Mouse (Mus musculus) cerebral cortex, adult 2 months (tissue): ENCODE data around the gene Clic4.

Experiments
- WGBS: fragments of 180-500 bp; shearing (Covaris S2); methylation state at CpG from one replicate; pipeline ENCODE4 v1.1.7; 2018; 5-methylcytosine and 5-hydroxymethylcytosine counted together

Clic4 gene

GRCm38 (mm10) chr4:135291841-135292240 is 19.2 kb upstream of the Clic4 start:
- WGBS: 61% methylated on average over 6 of the region's 6 CpGs

DNA sequence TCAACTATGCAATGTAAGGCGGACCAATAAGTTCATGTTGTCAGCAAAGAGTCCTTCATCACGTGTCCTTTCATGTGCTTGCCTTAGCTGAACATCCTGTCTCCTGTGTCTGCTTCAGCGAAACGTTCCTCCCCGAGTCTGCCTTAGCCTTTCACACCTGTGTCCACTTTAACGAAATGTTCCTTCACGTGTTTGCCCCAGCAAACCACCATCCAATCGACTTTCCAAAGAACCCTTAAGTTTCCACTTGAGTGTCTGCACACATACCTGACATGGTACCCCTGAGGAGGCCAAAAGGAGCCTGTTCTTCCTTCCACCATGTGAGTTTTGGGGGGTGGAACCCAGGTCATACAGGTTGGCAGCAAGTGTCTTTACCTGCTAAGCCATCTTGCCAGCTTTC is 18.6 kb upstream of the Clic4 start:
- WGBS: 95% methylated on average over 8 of the region's 8 CpGs

DNA sequence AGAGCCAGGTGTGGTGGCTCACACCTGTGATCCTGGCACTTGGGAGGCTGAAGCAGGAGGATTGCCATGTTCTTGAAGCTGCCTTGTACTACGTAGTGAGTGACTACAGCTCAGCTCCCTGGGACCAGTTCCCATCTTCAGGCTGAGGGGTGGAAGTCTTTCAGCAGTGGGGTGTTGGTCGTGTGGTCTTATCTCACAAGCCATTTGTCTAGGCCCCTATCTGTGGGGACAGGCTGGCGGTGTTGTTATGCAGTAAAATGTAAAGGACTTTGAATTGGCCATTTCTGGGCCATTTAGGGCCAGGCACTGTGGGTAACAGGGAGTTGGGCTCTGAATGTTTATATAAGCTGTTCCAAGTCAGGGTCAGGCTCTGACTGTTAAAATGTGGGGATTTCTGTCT is 15.4 kb upstream of the Clic4 start:
- 92% methylated on average over 3 of the region's 3 CpGs for WGBS

DNA sequence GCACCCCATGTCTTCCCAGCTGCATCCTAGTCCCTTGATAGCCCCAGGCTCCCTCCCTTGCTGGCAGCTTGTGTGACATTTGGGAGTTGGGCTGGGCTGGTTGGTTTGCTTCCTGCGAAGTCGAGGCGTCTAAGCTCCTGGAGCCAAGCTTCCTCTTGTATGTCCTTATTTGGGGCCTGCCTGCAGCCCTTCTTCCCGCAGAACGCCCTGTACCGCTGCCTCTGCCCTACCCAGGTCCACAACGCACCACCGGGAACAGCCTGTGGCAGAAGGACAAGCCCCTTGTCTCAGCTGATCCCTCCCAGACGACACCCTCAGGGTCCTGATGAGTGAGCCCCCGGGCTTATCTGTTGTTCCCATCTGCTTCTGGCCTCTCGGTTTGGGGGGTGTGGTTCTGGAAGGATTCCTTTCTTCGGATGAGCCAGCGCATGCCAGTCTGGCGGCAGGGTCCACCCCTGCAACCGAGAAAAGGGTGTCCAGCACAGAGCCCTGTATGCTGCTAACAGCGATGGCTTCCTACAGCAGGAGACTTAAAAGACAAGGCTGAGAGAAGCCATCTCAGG is 14.3 kb upstream of the Clic4 start:
- WGBS: 39% methylated on average over 16 of the region's 16 CpGs

GRCm38 (mm10) chr4:135286033-135286622 is 13.5 kb upstream of the Clic4 start:
- 68% methylated on average over 12 of the region's 12 CpGs for WGBS

GRCm38 (mm10) chr4:135285436-135285835 is 12.8 kb upstream of the Clic4 start:
- WGBS: 78% methylated on average over 8 of the region's 8 CpGs

DNA sequence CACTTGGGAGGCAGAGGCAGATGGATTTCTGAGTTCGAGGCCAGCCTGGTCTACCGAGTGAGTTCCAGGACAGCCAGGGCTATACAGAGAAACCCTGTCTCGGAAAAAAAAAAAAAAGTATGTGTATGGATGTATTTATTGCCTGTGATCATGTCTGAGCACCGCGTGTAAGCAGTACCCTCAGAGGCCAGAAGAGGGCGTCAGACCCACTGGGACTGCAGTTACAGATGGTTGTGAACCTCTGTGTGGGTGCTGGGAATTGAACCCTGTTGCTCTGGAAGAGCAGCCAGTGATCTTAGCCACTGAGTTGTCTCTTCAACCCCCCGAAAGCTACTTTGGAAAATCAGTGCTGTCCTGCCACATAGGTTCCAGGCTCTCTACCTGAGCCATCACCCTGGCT is 11.3 kb upstream of the Clic4 start:
- WGBS: 91% methylated on average over 7 of the region's 7 CpGs

DNA sequence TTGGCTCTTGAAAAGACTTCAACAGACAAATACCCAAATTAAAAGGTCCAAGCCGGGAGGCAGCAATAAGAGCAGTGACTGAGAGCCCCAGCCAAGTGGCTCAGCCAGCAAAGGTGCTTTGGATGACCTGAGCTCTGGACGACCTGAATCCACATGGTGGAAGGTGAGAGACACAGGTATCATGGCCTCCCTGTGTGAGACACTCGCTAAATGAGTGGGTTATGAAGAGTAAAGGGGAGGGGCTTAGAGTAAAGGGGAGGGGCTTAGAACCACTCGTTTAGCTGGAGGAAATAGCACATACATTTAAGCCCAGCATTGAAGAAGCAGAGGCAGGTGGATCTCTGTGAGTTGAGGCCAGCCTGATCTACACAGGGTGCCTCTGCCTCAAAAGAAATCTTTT is 10.8 kb upstream of the Clic4 start:
- WGBS: 63% methylated on average over 4 of the region's 4 CpGs

- 65% methylated on average over 13 of the region's 13 CpGs for WGBS
These were observed 10.2 kb upstream of the Clic4 start for GRCm38 (mm10) chr4:135282651-135283290.

DNA sequence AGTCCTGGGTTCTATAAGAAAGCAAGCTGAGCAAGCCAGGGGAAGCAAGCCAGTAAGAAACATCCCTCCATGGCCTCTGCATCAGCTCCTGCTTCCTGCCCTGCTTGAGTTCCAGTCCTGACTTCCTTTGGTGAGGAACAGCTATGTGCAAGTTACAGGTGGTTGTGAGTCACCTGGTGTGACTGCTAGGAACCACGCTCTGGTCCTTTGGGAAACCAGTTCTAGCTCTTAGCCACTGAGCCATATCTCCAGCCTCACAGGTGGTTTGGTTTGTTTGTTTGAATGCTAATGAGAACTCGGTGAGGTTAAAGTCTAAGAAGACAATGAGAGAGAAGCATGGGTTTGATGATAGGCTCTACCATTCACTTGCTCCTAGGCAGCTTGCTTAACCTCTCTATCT is 7.4 kb upstream of the Clic4 start:
- 86% methylated on average over 2 of the region's 2 CpGs for WGBS

DNA sequence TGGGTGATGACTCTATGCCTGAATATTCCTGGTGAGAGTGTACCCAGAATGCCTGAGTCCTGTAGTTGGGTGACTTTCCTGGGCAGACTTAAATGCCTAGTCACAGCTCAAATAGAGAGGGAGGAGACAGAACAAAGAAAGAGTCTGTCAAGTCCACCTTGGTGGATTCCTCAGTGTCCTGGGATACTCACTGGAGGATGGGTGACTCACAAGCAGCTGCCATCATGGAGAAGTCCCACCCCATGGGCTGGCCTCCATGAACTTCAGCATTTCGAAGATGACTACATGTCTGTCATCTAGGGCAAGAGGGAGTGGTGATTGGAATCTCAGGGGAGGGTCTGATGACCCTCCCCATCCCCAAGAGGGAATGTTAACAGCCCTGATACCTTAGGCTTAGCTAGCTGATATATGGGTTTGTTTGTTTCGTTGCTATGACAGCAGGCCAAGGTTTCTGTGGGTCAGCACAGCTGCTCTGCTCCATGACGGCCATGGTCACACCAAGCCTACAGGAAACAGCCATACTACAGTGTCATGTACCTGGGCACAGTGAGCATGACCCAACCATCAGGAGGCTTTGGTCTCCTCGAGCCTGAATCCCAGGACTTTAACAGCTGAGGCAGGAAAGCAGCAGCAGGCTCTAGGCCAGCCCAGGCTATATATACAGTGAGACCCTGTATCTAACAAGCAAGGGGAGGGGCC is 4.2 kb upstream of the Clic4 start:
- 84% methylated on average over 4 of the region's 4 CpGs for WGBS

- 90% methylated on average over 7 of the region's 7 CpGs for WGBS
These were observed 2.1 kb upstream of the Clic4 start for GRCm38 (mm10) chr4:135274761-135275160.

- 18% methylated on average over 17 of the region's 17 CpGs for WGBS
These were observed 681 bp upstream of the Clic4 start for GRCm38 (mm10) chr4:135273307-135273682.

DNA sequence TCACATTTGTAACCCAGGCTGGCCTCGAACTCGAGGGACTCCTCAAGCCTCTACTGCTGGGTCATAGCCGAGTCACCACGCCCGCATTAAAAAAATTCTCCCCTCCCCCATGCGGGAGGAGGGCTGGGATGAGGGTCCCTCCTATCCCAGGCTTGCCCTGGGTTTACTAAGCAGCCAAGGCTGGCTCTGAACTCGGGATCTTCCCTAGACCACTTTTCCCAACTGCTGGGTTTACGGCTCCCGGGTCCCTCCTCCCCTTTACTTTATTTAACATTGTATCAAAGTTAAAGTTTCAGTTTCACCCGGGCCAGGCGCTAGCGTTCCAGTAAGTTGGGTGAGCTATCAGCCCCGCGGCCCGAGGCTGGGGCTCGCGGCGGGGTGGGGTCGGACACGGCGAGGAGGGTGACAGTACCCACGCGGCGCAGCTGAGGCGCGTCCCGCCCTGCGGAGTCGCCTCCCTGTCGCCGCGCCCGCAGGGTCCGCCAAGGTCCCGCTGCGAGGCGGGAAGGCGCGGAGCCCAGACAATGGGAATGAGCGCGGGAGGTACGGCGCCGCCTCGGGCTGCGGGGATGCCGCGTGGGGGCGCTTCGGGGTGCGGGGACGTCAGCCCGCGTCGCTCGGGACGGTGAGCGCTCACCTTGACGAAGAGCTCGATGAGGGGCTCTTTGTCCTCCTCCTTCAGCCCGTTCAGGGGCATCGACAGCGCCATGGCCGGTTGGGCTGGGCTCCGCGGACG is 565 bp downstream of the Clic4 start:
- under 1% methylated on average over 67 of the region's 67 CpGs for WGBS

- WGBS: 3% methylated on average over 20 of the region's 20 CpGs
These were observed 1.2 kb downstream of the Clic4 start for GRCm38 (mm10) chr4:135271419-135271828.

- WGBS: 53% methylated on average over 8 of the region's 8 CpGs
These were observed 2.1 kb downstream of the Clic4 start for GRCm38 (mm10) chr4:135270476-135270875.

- 74% methylated on average over 7 of the region's 7 CpGs for WGBS
These were observed 2.8 kb downstream of the Clic4 start for GRCm38 (mm10) chr4:135269656-135270341.

- WGBS: 50% methylated on average over 8 of the region's 8 CpGs
These were observed 5.1 kb downstream of the Clic4 start for GRCm38 (mm10) chr4:135267521-135267920.

DNA sequence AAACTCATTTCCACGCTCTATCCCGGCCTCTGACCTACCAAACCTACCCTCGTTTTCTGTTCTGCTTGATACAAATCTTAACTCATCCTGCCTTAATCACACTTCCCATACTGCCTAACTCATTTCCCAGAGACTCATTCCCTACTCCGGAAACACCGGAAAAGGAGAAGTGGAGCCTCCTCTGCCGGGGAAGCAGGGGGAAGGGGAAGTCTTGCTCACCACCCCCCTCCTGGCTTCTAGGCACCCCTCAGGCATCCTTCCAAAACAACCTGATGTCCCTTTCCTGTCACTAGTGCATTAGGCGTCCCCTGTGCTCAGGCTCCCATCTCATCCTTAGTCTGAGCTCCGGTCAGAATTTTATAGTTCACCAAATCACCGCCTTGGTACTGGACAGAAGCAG is 5.6 kb downstream of the Clic4 start:
- 38% methylated on average over 9 of the region's 9 CpGs for WGBS

DNA sequence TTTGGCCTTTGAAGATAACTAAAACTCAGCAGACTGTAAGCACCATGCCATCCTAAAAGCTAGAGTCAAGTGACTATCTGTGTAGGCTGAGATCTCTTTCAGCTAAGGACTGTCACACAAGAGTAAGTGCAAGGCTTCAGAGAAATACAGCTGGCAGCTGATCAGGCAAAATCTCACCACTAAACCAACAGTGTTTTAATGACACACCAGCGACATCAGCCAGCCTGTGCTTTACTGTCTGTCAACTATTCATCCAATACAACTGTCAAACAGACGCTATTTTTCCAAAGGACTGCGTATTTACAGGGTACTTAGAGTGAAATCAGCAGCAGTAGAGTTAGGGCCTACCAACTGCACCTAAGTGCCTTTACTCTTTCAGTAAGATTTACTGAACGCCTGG is 12.2 kb downstream of the Clic4 start:
- WGBS: 66% methylated on average over 4 of the region's 4 CpGs

DNA sequence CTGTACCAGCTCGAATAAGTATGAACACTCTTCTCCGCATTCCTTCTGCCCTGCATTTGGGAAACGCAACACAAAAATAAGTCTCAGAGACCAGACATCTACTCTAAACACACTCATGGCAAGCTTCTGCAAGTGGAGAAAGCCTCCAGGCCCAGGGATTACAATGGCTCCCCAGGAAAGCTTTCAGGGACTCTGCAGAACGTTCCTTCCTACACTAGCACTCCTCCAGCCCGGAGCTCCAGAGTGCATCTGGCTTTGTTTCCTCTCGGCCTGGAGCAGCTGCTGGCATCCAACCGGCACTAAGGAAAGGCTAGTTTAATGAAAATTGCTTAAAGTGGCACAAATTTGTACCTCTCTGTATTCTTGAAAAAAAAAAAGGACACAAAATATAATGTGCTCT is 14.1 kb downstream of the Clic4 start:
- 24% methylated on average over 7 of the region's 7 CpGs for WGBS
